Mouse (Mus musculus): ENCODE results near the gene Nisch.

Nisch gene

GRCm38 (mm10) chr14:31161638-31162037 is 55.1 kb downstream of the Nisch start:
- no peak for DNase-seq (ENCODE audit: low spot score)

GRCm38 (mm10) chr14:31161191-31161590 is 55.6 kb downstream of the Nisch start:
- no peak for DNase-seq (ENCODE audit: low spot score)

GRCm38 (mm10) chr14:31160196-31161150 is 56.3 kb downstream of the Nisch start:
- no peak for DNase-seq (ENCODE audit: low spot score)

- DNase-seq (ENCODE audit: low spot score): no peak
Observed at GRCm38 (mm10) chr14:31145694-31146093, 71.1 kb downstream of the Nisch start.

- DNase-seq (ENCODE audit: low spot score): no peak
Observed at GRCm38 (mm10) chr14:31141011-31141410, 75.7 kb downstream of the Nisch start.

- DNase-seq (ENCODE audit: low spot score): no peak
Observed at GRCm38 (mm10) chr14:31140141-31140540, 76.6 kb downstream of the Nisch start.

- no peak for DNase-seq (ENCODE audit: low spot score)
Observed at GRCm38 (mm10) chr14:31139666-31140065, 77.1 kb downstream of the Nisch start.

- no peak for DNase-seq (ENCODE audit: low spot score)
Observed at GRCm38 (mm10) chr14:31138897-31139429, 77.8 kb downstream of the Nisch start.

GRCm38 (mm10) chr14:31138219-31138896 is 78.4 kb downstream of the Nisch start:
- no peak for DNase-seq (ENCODE audit: low spot score)

GRCm38 (mm10) chr14:31137791-31138190 is 79.0 kb downstream of the Nisch start:
- no peak for DNase-seq (ENCODE audit: low spot score)

- no peak for DNase-seq (ENCODE audit: low spot score)
Observed at GRCm38 (mm10) chr14:31137281-31137595, 79.5 kb downstream of the Nisch start.

GRCm38 (mm10) chr14:31136411-31137280 is 80.1 kb downstream of the Nisch start:
- DNase-seq (ENCODE audit: low spot score): no peak

- no peak for DNase-seq (ENCODE audit: low spot score)
Observed at GRCm38 (mm10) chr14:31135495-31136410, 81.0 kb downstream of the Nisch start.

- no peak for DNase-seq (ENCODE audit: low spot score)
Observed at GRCm38 (mm10) chr14:31134015-31135000, 82.4 kb downstream of the Nisch start.

GRCm38 (mm10) chr14:31133023-31133665 is 83.6 kb downstream of the Nisch start:
- DNase-seq (ENCODE audit: low spot score): no peak

GRCm38 (mm10) chr14:31132491-31132975 is 84.2 kb downstream of the Nisch start:
- no peak for DNase-seq (ENCODE audit: low spot score)

GRCm38 (mm10) chr14:31132031-31132430 is 84.7 kb downstream of the Nisch start:
- no peak for DNase-seq (ENCODE audit: low spot score)

GRCm38 (mm10) chr14:31131272-31131821 is 85.4 kb downstream of the Nisch start:
- no peak for DNase-seq (ENCODE audit: low spot score)

Data from ovary, postnatal 10 days (tissue).